Mouse (Mus musculus): ENCODE measurements around the gene Zfp932. TPM values are rescaled to one million over a fixed set of nuclear protein-coding genes. Genes with fewer than 3 reads are reported as not detected.
A peak's percentile ranks its signal among the peaks of the same experiment; 100 is the strongest.
"Not testable (repeated sequence)": the region's sequence is repeated elsewhere in the genome, so short reads cannot be mapped to it uniquely, and the experiment has no call there.

The Zfp932 gene
- 10 to 100 TPM; 10.8 to 14.7 TPM for total RNA-seq (2021)
- long read RNA-seq, experiment 1, partial matches to known transcripts: 0 of 5 reads
- long read RNA-seq, experiment 1, other reads (novel, unspliced or antisense): 2 of 5 reads
- long read RNA-seq, experiment 2, partial matches to known transcripts: 0 of 2 reads
- long read RNA-seq, experiment 2, other reads (novel, unspliced or antisense): 0 of 2 reads

GRCm38 (mm10) chr5:109996026-109996937, at the start of gene Zfp932:
Gene Zfp932 (plus strand): TSS chr5:109996521.
- peak in 1 of 2 experiments; percentile 71 for DNase-seq (ENCODE audit: low spot score in 2 of 2)

- no peak for DNase-seq (ENCODE audit: low spot score in 2 of 2)
Observed at GRCm38 (mm10) chr5:109950281-109950680, 46.0 kb upstream of the Zfp932 start.

GRCm38 (mm10) chr5:109980743-109981142, 15.6 kb upstream of the Zfp932 start:
- DNase-seq (ENCODE audit: low spot score in 2 of 2): not testable (repeated sequence)

- DNase-seq (ENCODE audit: low spot score in 2 of 2): not testable (repeated sequence)
Observed at GRCm38 (mm10) chr5:109995461-109995860, 860 bp upstream of the Zfp932 start.

GRCm38 (mm10) chr5:110015775-110016174, 19.5 kb downstream of the Zfp932 start:
- DNase-seq (ENCODE audit: low spot score in 2 of 2): not testable (repeated sequence)

GRCm38 (mm10) chr5:110023273-110023672, 27.0 kb downstream of the Zfp932 start:
- no peak for DNase-seq (ENCODE audit: low spot score in 2 of 2)

- DNase-seq (ENCODE audit: low spot score in 2 of 2): peak in 1 of 2 experiments; percentile 11
Observed at GRCm38 (mm10) chr5:110023694-110024427, 27.5 kb downstream of the Zfp932 start.

GRCm38 (mm10) chr5:110057637-110058408, 61.5 kb downstream of the Zfp932 start:
- peak; percentile 56 to 78 for DNase-seq (ENCODE audit: low spot score in 2 of 2)

Other genes with a start within 250 kb of the Zfp932 start
- gene 4930522L14Rik, start 244.6 kb upstream of the Zfp932 start, total RNA-seq (2021): 1 to 10 TPM; 4.4 to 5.8 TPM
- gene Gm15446, start 73.1 kb upstream of the Zfp932 start, total RNA-seq (2021): 1 to 10 TPM; 6.1 to 6.3 TPM
- gene Gm17655, start 76.0 kb downstream of the Zfp932 start, total RNA-seq (2021): 1 to 10 TPM; 2.8 to 3.9 TPM
- under 1 TPM; 0.23 to 0.29 TPM for gene Gm35315, start 97.9 kb downstream of the Zfp932 start, total RNA-seq (2021)
- gene Plcxd1, start 103.4 kb downstream of the Zfp932 start, total RNA-seq (2021): not detected
- gene Gtpbp6, start 111.7 kb downstream of the Zfp932 start, total RNA-seq (2021): 10 to 100 TPM; 24.5 to 29.1 TPM
- 1 to 10 TPM; 2.9 to 4.1 TPM for gene Zfp605, start 113.6 kb downstream of the Zfp932 start, total RNA-seq (2021)
- 10 to 100 TPM; 24.8 to 27.6 TPM for gene Chfr, start 139.3 kb downstream of the Zfp932 start, total RNA-seq (2021)
- 10 to 100 TPM; 43.8 to 46.8 TPM for gene Golga3, start 180.2 kb downstream of the Zfp932 start, total RNA-seq (2021)
- 10 to 100 TPM; 35.1 to 40.3 TPM for gene Ankle2, start 234.5 kb downstream of the Zfp932 start, total RNA-seq (2021)

All from gastrocnemius, postnatal 4 days (tissue).